Mouse (Mus musculus) T-helper 2 cell (primary cell): ENCODE data around the gene Gm11236.
"Not testable (repeated sequence)": the region's sequence is repeated elsewhere in the genome, so short reads cannot be mapped to it uniquely, and the experiment has no call there.

ENCODE experiments used
- in situ Hi-C: fragments of 300-600 bp; cut with MboI, MseI; formaldehyde crosslinking; loops from one replicate; pipeline ENCODE4 v1.15.1; 2025; ENCODE audit warnings: high pct_unique_total_duplicates

The Gm11236 gene

GRCm38 (mm10) chr4:73637821-73638220 lies at the start of gene Gm11236:
Gene Gm11236, plus strand, starts transcription at chr4:73638121.
- in situ Hi-C loops = not testable (repeated sequence)

- in situ Hi-C loops = no loop called here
Measured at GRCm38 (mm10) chr4:73599248-73599647, 38.7 kb upstream of the Gm11236 start.

- in situ Hi-C loops = loop anchor here (10.0 kb wide), 1 partner anchor 47 kb away; no protein-coding TSS in a partner anchor
Measured at GRCm38 (mm10) chr4:73607581-73607980, 30.3 kb upstream of the Gm11236 start, which contains the start of gene Gm11238. Gene Gm11238, plus strand, starts transcription at chr4:73607881.

GRCm38 (mm10) chr4:73622684-73623083 lies 15.2 kb upstream of the Gm11236 start, which contains the start of gene Gm11237:
Gene Gm11237, plus strand, starts transcription at chr4:73622984.
- in situ Hi-C loops = not testable (repeated sequence)

- in situ Hi-C loops = not testable (repeated sequence)
Measured at GRCm38 (mm10) chr4:73661864-73662263, 23.9 kb downstream of the Gm11236 start.

- in situ Hi-C loops = not testable (repeated sequence)
Measured at GRCm38 (mm10) chr4:73668054-73668453, 30.1 kb downstream of the Gm11236 start, which contains the start of gene Gm11239. Gene Gm11239, plus strand, starts transcription at chr4:73668354.

- in situ Hi-C loops = not testable (repeated sequence)
Measured at GRCm38 (mm10) chr4:73683216-73683615, 45.3 kb downstream of the Gm11236 start, which contains the start of gene Gm428. Gene Gm428, plus strand, starts transcription at chr4:73683516.
